Mouse (Mus musculus) fat pad, adult 2 months (tissue): Measurements from ENCODE around the gene Gm10037.
"Not testable (repeated sequence)": the region's sequence is repeated elsewhere in the genome, so short reads cannot be mapped to it uniquely, and the experiment has no call there.

ENCODE experiments used
- DNase-seq: peaks from one replicate; pipeline ENCODE4 v3.0.0-alpha.2; 2011; ENCODE audit warnings: low read depth, low spot score; ENCODE audit errors: extremely low read depth

Gm10037 gene

DNA sequence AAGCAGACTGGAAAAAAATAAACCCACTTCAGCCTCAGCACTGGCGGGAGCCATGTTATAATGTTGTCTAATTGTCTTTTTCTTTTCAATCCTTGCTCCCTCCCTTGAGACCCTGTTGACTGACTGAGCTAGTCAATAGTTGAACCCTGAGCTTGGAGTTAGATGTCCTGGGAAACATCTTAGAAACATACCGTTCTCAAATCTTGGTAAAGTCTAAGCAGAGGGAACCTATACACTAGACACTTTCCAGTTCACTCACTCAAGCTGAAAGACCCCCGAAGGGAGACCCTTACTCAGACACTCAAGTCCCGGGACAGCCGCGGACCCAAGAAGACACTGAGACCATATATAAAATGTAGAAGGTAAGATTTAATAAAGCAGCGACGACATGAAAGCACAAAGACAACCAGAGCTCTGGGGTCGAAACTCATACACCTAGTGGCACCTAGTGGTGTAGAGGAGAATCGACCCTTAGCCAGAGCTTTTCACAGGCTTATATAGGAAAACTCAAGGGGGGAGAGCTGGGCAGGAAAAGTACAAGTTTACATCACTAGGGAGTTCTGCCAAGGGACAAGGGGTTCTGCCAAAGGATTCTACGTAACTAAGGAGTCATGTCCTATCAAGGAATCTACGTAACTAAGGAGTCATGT is 45.3 kb downstream of the Gm10037 start:
- not testable (repeated sequence) for DNase-seq

DNA sequence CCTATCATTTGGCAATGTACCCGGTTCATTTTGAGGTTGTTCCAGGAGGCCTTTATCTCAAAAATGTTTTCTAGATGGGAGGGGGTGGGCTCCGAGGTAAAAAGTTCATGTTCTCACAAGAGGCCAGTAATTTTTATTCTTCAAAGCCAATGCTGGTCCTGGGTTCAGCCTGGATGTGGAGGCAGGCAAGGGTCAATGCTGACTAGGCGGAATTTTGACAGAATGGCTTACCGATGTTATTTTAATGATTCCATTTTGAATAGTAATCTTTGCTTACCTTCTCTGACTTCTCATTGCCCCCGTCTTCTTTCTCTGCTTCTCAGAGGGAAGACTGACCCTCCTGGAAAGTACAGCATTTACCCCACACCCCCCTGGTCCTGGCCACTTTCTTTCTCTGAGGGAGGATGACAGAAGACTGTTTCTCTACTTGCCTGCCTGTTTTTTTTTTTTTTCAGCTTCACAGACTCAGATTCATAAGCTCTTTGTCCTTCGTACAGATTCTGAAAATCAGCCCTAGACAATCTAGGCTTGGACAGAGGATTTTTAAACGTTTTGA is 45.9 kb downstream of the Gm10037 start:
- DNase-seq, result no peak

DNA sequence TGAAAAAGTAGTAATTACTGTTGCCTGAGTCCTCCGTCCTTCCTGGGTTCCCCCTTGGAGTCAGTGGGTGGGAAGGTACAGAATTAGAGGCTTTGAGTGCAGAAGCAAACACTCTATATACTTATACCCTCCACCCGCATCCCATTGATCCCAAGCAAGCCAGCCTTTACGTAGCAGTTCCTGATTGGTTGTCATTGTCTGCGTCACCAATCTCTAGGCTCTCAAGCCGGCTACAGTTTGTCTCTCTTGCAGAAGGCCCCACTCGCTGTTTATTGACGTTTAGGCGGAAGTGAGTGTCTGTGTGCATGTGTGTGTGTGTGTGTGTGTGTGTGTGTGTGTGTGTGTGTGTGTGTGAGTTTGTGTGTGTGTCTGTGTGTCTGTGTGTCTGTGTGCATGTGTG is 53.1 kb downstream of the Gm10037 start:
- DNase-seq, result no peak
